Mouse (Mus musculus): ENCODE results near the gene Fam89a.

Fam89a gene

GRCm38 (mm10) chr8:124754101-124754791 is 2.6 kb upstream of the Fam89a start:
- no peak for DNase-seq (ENCODE audit: low spot score in 2 of 2)

- no peak for DNase-seq (ENCODE audit: low spot score in 2 of 2)
These were observed 762 bp upstream of the Fam89a start for GRCm38 (mm10) chr8:124752325-124752862.

GRCm38 (mm10) chr8:124751191-124751590 is 441 bp downstream of the Fam89a start:
- no peak for DNase-seq (ENCODE audit: low spot score in 2 of 2)

GRCm38 (mm10) chr8:124746661-124747060 is 5.0 kb downstream of the Fam89a start:
- DNase-seq (ENCODE audit: low spot score in 2 of 2): no peak

GRCm38 (mm10) chr8:124739268-124739667 is 12.4 kb downstream of the Fam89a start:
- DNase-seq (ENCODE audit: low spot score in 2 of 2): no peak

- no peak for DNase-seq (ENCODE audit: low spot score in 2 of 2)
These were observed 16.2 kb downstream of the Fam89a start for GRCm38 (mm10) chr8:124735371-124735911.

- DNase-seq (ENCODE audit: low spot score in 2 of 2): no peak
These were observed 18.8 kb downstream of the Fam89a start for GRCm38 (mm10) chr8:124732828-124733227.

GRCm38 (mm10) chr8:124724301-124724700 is 27.3 kb downstream of the Fam89a start:
- DNase-seq (ENCODE audit: low spot score in 2 of 2): no peak

GRCm38 (mm10) chr8:124721862-124722515 is 29.6 kb downstream of the Fam89a start, which contains the start of the genes Ttc13 and Arv1:
TSS of gene Ttc13 (minus strand) at chr8:124721983.
TSS of gene Arv1 (plus strand) at chr8:124722139.
- peak; percentile 94 to 96 for DNase-seq (ENCODE audit: low spot score in 2 of 2)

- no peak for DNase-seq (ENCODE audit: low spot score in 2 of 2)
These were observed 30.4 kb downstream of the Fam89a start for GRCm38 (mm10) chr8:124720938-124721861.

- no peak for DNase-seq (ENCODE audit: low spot score in 2 of 2)
These were observed 31.5 kb downstream of the Fam89a start for GRCm38 (mm10) chr8:124720133-124720532.

GRCm38 (mm10) chr8:124715736-124716135 is 35.9 kb downstream of the Fam89a start:
- no peak for DNase-seq (ENCODE audit: low spot score in 2 of 2)

- no peak for DNase-seq (ENCODE audit: low spot score in 2 of 2)
These were observed 38.4 kb downstream of the Fam89a start for GRCm38 (mm10) chr8:124713207-124713606.

- no peak for DNase-seq (ENCODE audit: low spot score in 2 of 2)
These were observed 45.8 kb downstream of the Fam89a start for GRCm38 (mm10) chr8:124705823-124706222.

- no peak for DNase-seq (ENCODE audit: low spot score in 2 of 2)
These were observed 47.3 kb downstream of the Fam89a start for GRCm38 (mm10) chr8:124704376-124704775.

- DNase-seq (ENCODE audit: low spot score in 2 of 2): no peak
These were observed 48.1 kb downstream of the Fam89a start for GRCm38 (mm10) chr8:124703526-124703925.

- DNase-seq (ENCODE audit: low spot score in 2 of 2): peak in 1 of 2 experiments; percentile 56
These were observed 49.4 kb downstream of the Fam89a start for GRCm38 (mm10) chr8:124702183-124702582.

GRCm38 (mm10) chr8:124701023-124701422 is 50.6 kb downstream of the Fam89a start:
- peak in 1 of 2 experiments; percentile 41 for DNase-seq (ENCODE audit: low spot score in 2 of 2)

- no peak for DNase-seq (ENCODE audit: low spot score in 2 of 2)
These were observed 51.4 kb downstream of the Fam89a start for GRCm38 (mm10) chr8:124700271-124700670.

- DNase-seq (ENCODE audit: low spot score in 2 of 2): no peak
These were observed 56.1 kb downstream of the Fam89a start for GRCm38 (mm10) chr8:124695424-124696100.

- no peak for DNase-seq (ENCODE audit: low spot score in 2 of 2)
These were observed 59.9 kb downstream of the Fam89a start for GRCm38 (mm10) chr8:124691706-124692105.
